28 mouse cellular contexts compared by ENCODE assay signal in genomic region chr13:115652935-115653334, GRCm38 (mm10).
"Had no signal": no experiment of that assay in that cellular context is flagged by ENCODE, and none has a peak within 500 bp of the region (broad histone marks: within the 10 kb centered on the region; RNA-seq: fewer than 3 reads in every experiment).

No protein-coding gene starts in this region.

- H3K9me3 ChIP-seq: heart, embryonic 10.5 days; heart, embryonic 12.5 days; hindbrain, embryonic 10.5 days; hindbrain, embryonic 12.5 days; intestine, embryonic 15.5 days; limb, embryonic 10.5 days; limb, embryonic 12.5 days; liver, embryonic 13.5 days; liver, embryonic 15.5 days had no signal

- H3K36me3 ChIP-seq: heart, embryonic 10.5 days; heart, embryonic 12.5 days; hindbrain, embryonic 10.5 days; hindbrain, embryonic 12.5 days; intestine, embryonic 15.5 days; limb, embryonic 10.5 days; limb, embryonic 12.5 days; liver, embryonic 13.5 days; liver, embryonic 15.5 days had no signal

- H3K27me3 ChIP-seq: heart, embryonic 12.5 days; hindbrain, embryonic 12.5 days; intestine, embryonic 15.5 days; limb, embryonic 12.5 days; liver, embryonic 13.5 days; liver, embryonic 15.5 days had no signal

- H3K4me2 ChIP-seq: heart, embryonic 12.5 days; hindbrain, embryonic 12.5 days; hindbrain, embryonic 14.5 days; intestine, embryonic 15.5 days; limb, embryonic 12.5 days; liver, embryonic 11.5 days; liver, embryonic 13.5 days; liver, embryonic 15.5 days had no signal

- H3K4me3 ChIP-seq: gastrocnemius, adult 2 months; heart, embryonic 10.5 days; heart, embryonic 12.5 days; hindbrain, embryonic 10.5 days; hindbrain, embryonic 12.5 days; intestine, embryonic 15.5 days; left cerebral cortex, adult 2 months; limb, embryonic 10.5 days; limb, embryonic 12.5 days; liver, embryonic 13.5 days; liver, embryonic 15.5 days had no signal

- H3K27ac ChIP-seq: gastrocnemius, adult 2 months; heart, embryonic 10.5 days; hindbrain, embryonic 10.5 days; hindbrain, embryonic 12.5 days; hindbrain, embryonic 14.5 days; intestine, embryonic 15.5 days; left cerebral cortex, adult 2 months; limb, embryonic 10.5 days; limb, embryonic 12.5 days; liver, embryonic 13.5 days; liver, embryonic 15.5 days had no signal

- DNase-seq: gastrocnemius, adult 2 months; gastrocnemius, postnatal 10 days; gastrocnemius, postnatal 25 days; heart, adult 18-20 months; heart, postnatal 10 days; heart, postnatal 4 days; kidney, adult 18-20 months; kidney, adult 8-10 months; kidney, postnatal 10 days; kidney, postnatal 25 days; layer of hippocampus, adult 9-11 months; liver; liver, embryonic 13.5 days; liver, postnatal 0 days had no signal

- H3K4me1 ChIP-seq: heart, embryonic 10.5 days; heart, embryonic 12.5 days; hindbrain, embryonic 10.5 days; hindbrain, embryonic 12.5 days; intestine, embryonic 15.5 days; limb, embryonic 10.5 days; limb, embryonic 12.5 days; liver, embryonic 13.5 days; liver, embryonic 15.5 days had no signal

- H3K9ac ChIP-seq: heart, embryonic 12.5 days; hindbrain, embryonic 12.5 days; hindbrain, embryonic 14.5 days; intestine, embryonic 15.5 days; limb, embryonic 12.5 days; liver, embryonic 13.5 days; liver, embryonic 15.5 days; liver, postnatal 0 days had no signal

- ATAC-seq: hindbrain, embryonic 16.5 days; inflammation-experienced regulatory T-cells, adult 6 months; intestine, embryonic 15.5 days; intestine, postnatal 0 days; liver, postnatal 0 days had no signal
